Mouse (Mus musculus): ENCODE results near the gene Ptpn6. TPM values are rescaled to one million over a fixed set of nuclear protein-coding genes. Genes with fewer than 3 reads are reported as not detected.
A peak's percentile ranks its signal among the peaks of the same experiment; 100 is the strongest.

Gene Ptpn6
- polyA plus RNA-seq, 1 experiment from 2014 or later, result 5.6 TPM

GRCm38 (mm10) chr6:124768704-124769044 is 30.2 kb upstream of the Ptpn6 start:
- no peak for ATAC-seq (replicated peaks; ENCODE audit: insufficient number of reproducible peaks, insufficient read depth, low FRiP score, low read depth)
- H3K27me3 ChIP-seq, result peaks cover 11% of the 10 kb centered on the region; the same call in 1 of the 2 replicates
- WGBS, result 8% methylated on average over 9 of the region's 9 CpGs
- no peaks in the 10 kb centered on the region for H3K9me3 ChIP-seq (replicated peaks)
- no peaks in the 10 kb centered on the region for H3K36me3 ChIP-seq
- no peak overlapping the region for H3K27ac ChIP-seq
- peak overlapping the region; percentile 55 for H3K4me3 ChIP-seq
- H3K9ac ChIP-seq, result peak overlapping the region; percentile 25; the same call in 1 of the 2 replicates
- peak overlapping the region; percentile 94 for H3K4me2 ChIP-seq
- peaks cover 28% of the 10 kb centered on the region for H3K4me1 ChIP-seq (replicated peaks)

- ATAC-seq (replicated peaks; ENCODE audit: insufficient number of reproducible peaks, insufficient read depth, low FRiP score, low read depth), result peak; percentile 40; the same call in 1 of the 2 replicates
- 33% methylated on average over 19 of the region's 19 CpGs for WGBS
- H3K9ac ChIP-seq, result no peak overlapping the region
- H3K4me3 ChIP-seq, result peak overlapping the region; percentile 55
- H3K27ac ChIP-seq, result no peak overlapping the region
- peak overlapping the region; percentile 94 for H3K4me2 ChIP-seq
- H3K4me1 ChIP-seq (replicated peaks), result peaks cover 28% of the 10 kb centered on the region
- no peaks in the 10 kb centered on the region for H3K9me3 ChIP-seq (replicated peaks)
- H3K27me3 ChIP-seq, result peaks cover 11% of the 10 kb centered on the region; the same call in 1 of the 2 replicates
- no peaks in the 10 kb centered on the region for H3K36me3 ChIP-seq
These were observed 29.6 kb upstream of the Ptpn6 start for GRCm38 (mm10) chr6:124767920-124768703.

- H3K27ac ChIP-seq, result no peak overlapping the region
- no peaks in the 10 kb centered on the region for H3K9me3 ChIP-seq (replicated peaks)
- no peak overlapping the region for H3K4me2 ChIP-seq
- WGBS, result 57% methylated on average over 4 of the region's 4 CpGs
- no peak overlapping the region for H3K9ac ChIP-seq
- H3K4me1 ChIP-seq (replicated peaks), result peaks cover 28% of the 10 kb centered on the region
- ATAC-seq (replicated peaks; ENCODE audit: insufficient number of reproducible peaks, insufficient read depth, low FRiP score, low read depth), result no peak
- H3K36me3 ChIP-seq, result no peaks in the 10 kb centered on the region
- peaks cover 11% of the 10 kb centered on the region; the same call in 1 of the 2 replicates for H3K27me3 ChIP-seq
- no peak overlapping the region for H3K4me3 ChIP-seq
These were observed 29.0 kb upstream of the Ptpn6 start for GRCm38 (mm10) chr6:124767536-124767919.

GRCm38 (mm10) chr6:124765951-124766350 is 27.4 kb upstream of the Ptpn6 start:
- no peak for ATAC-seq (replicated peaks; ENCODE audit: insufficient number of reproducible peaks, insufficient read depth, low FRiP score, low read depth)
- 80% methylated on average over 7 of the region's 7 CpGs for WGBS

GRCm38 (mm10) chr6:124759259-124759658 is 20.7 kb upstream of the Ptpn6 start:
- Histone ChIP-seq H3K36me3 (no peaks in the 10 kb centered on the region), H3K4me2 (peak overlapping the region; percentile 87), H3K27ac (peak overlapping the region; percentile 96), H3K9ac (peak overlapping the region; percentile 26; the same call in 1 of the 2 replicates), H3K9me3 (replicated peaks) (no peaks in the 10 kb centered on the region), H3K4me1 (replicated peaks) (peaks cover 41% of the 10 kb centered on the region), H3K27me3 (no peaks in the 10 kb centered on the region), H3K4me3 (peak overlapping the region; percentile 13)
- 1% methylated on average over 5 of the region's 5 CpGs for WGBS
- ATAC-seq (replicated peaks; ENCODE audit: insufficient number of reproducible peaks, insufficient read depth, low FRiP score, low read depth), result no peak; the same call in 1 of the 2 replicates

More at GRCm38 (mm10) chr6:124765951-124766350, 27.4 kb upstream of the Ptpn6 start:
- Histone ChIP-seq H3K4me2 (no peak overlapping the region), H3K9me3 (replicated peaks) (no peaks in the 10 kb centered on the region), H3K36me3 (no peaks in the 10 kb centered on the region), H3K27ac (no peak overlapping the region), H3K27me3 (peaks cover 11% of the 10 kb centered on the region; the same call in 1 of the 2 replicates), H3K9ac (no peak overlapping the region), H3K4me1 (replicated peaks) (peaks cover 28% of the 10 kb centered on the region), H3K4me3 (no peak overlapping the region)

GRCm38 (mm10) chr6:124758849-124759232 is 20.3 kb upstream of the Ptpn6 start:
- ATAC-seq (replicated peaks; ENCODE audit: insufficient number of reproducible peaks, insufficient read depth, low FRiP score, low read depth), result no peak
- Histone ChIP-seq H3K36me3 (no peaks in the 10 kb centered on the region), H3K27ac (peak overlapping the region; percentile 96), H3K9ac (peak overlapping the region; percentile 26; the same call in 1 of the 2 replicates), H3K4me2 (peak overlapping the region; percentile 87), H3K27me3 (no peaks in the 10 kb centered on the region), H3K9me3 (replicated peaks) (no peaks in the 10 kb centered on the region), H3K4me3 (peak overlapping the region; percentile 13), H3K4me1 (replicated peaks) (peaks cover 45% of the 10 kb centered on the region)
- WGBS, result 38% methylated on average over 2 of the region's 2 CpGs

GRCm38 (mm10) chr6:124757909-124758848 is 19.7 kb upstream of the Ptpn6 start:
- Histone ChIP-seq H3K27ac (peak overlapping the region; percentile 96), H3K4me2 (peak overlapping the region; percentile 87), H3K4me1 (replicated peaks) (peaks cover 48% of the 10 kb centered on the region), H3K4me3 (peak overlapping the region; percentile 84), H3K27me3 (no peaks in the 10 kb centered on the region), H3K36me3 (no peaks in the 10 kb centered on the region), H3K9ac (peak overlapping the region; percentile 89), H3K9me3 (replicated peaks) (no peaks in the 10 kb centered on the region)
- WGBS, result 35% methylated on average over 5 of the region's 5 CpGs
- no peak for ATAC-seq (replicated peaks; ENCODE audit: insufficient number of reproducible peaks, insufficient read depth, low FRiP score, low read depth)

GRCm38 (mm10) chr6:124757351-124757880 is 18.9 kb upstream of the Ptpn6 start:
- Histone ChIP-seq H3K4me1 (replicated peaks) (peaks cover 48% of the 10 kb centered on the region), H3K9me3 (replicated peaks) (no peaks in the 10 kb centered on the region), H3K4me3 (peak overlapping the region; percentile 84), H3K27me3 (no peaks in the 10 kb centered on the region), H3K4me2 (peak overlapping the region; percentile 87), H3K27ac (peak overlapping the region; percentile 96), H3K9ac (peak overlapping the region; percentile 89), H3K36me3 (no peaks in the 10 kb centered on the region)
- 15% methylated on average over 5 of the region's 5 CpGs for WGBS
- ATAC-seq (replicated peaks; ENCODE audit: insufficient number of reproducible peaks, insufficient read depth, low FRiP score, low read depth), result no peak

- Histone ChIP-seq H3K36me3 (no peaks in the 10 kb centered on the region), H3K9me3 (replicated peaks) (no peaks in the 10 kb centered on the region), H3K9ac (peak overlapping the region; percentile 89), H3K4me1 (replicated peaks) (peaks cover 48% of the 10 kb centered on the region), H3K4me2 (peak overlapping the region; percentile 87), H3K4me3 (peak overlapping the region; percentile 84), H3K27me3 (no peaks in the 10 kb centered on the region), H3K27ac (peak overlapping the region; percentile 96)
- under 1% methylated on average over 49 of the region's 54 CpGs for WGBS
- ATAC-seq (replicated peaks; ENCODE audit: insufficient number of reproducible peaks, insufficient read depth, low FRiP score, low read depth), result peak; percentile 78
These were observed 18.3 kb upstream of the Ptpn6 start for GRCm38 (mm10) chr6:124756652-124757350.

- H3K4me2 ChIP-seq, result peak within 1 kb of the TSS; percentile 87
- peak; percentile 73 for ATAC-seq (replicated peaks; ENCODE audit: insufficient number of reproducible peaks, insufficient read depth, low FRiP score, low read depth)
- peak within 1 kb of the TSS; percentile 84 for H3K4me3 ChIP-seq
- no peaks in the 10 kb centered on the region for H3K27me3 ChIP-seq
- peak within 1 kb of the TSS; percentile 89 for H3K9ac ChIP-seq
- peaks cover 48% of the 10 kb centered on the region for H3K4me1 ChIP-seq (replicated peaks)
- under 1% methylated on average over 41 of the region's 100 CpGs for WGBS
- no peaks in the 10 kb centered on the region for H3K36me3 ChIP-seq
- no peaks in the 10 kb centered on the region for H3K9me3 ChIP-seq (replicated peaks)
- H3K27ac ChIP-seq, result peak within 1 kb of the TSS; percentile 96
These were observed 17.5 kb upstream of the Ptpn6 start, which contains the start of the genes Gm45234 and Atn1 for GRCm38 (mm10) chr6:124755831-124756595. Gm45234 (minus strand) TSS chr6:124756021. Atn1 (minus strand) TSS chr6:124756524.

Measured in heart, embryonic 15.5 days (tissue).